Mouse (Mus musculus): Measurements from ENCODE around the gene Psme1.

Gene Psme1

DNA sequence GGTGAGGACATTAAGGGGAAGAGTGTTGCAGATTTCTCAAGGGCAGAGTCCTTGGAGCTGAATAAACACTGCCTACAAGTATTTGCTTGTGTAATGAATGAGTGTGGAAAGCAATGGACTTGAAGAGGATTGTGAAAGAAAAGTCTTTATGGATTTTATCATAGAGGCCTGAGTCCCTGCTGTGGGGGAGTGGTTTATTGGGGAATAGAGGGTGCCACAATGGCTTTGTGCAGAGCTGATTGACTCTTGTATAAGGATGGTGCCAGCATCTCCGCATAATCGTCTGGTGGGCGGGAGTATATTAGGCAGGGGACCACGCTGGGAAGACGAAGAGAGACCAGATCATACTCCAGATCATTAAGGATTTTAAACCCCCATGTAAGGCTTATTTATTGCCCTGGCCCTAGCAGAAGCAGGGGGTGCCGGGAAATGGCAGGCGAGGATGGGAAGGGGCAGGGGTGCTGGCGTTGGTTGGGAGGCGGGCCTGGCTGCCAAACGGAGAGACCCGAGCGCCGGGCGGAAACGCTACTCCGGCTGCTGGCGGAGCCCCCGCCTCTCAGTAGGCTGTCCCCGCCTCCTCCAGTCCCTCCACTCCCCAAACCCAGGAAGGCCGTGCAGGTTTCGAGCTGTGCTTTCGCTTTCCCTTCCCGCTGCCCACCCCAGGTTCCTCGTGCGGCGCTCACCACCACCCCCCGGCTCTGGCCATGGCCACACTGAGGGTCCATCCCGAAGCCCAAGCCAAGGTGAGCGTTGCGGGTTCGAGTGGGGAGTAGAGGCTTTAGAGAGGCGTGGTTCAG is at the start of gene Psme1:
TSS of gene Psme1 (plus strand) at position 253 of the 797 bp plus-strand sequence.
- DNase-seq (ENCODE audit: low read depth): peak; percentile 40

DNA sequence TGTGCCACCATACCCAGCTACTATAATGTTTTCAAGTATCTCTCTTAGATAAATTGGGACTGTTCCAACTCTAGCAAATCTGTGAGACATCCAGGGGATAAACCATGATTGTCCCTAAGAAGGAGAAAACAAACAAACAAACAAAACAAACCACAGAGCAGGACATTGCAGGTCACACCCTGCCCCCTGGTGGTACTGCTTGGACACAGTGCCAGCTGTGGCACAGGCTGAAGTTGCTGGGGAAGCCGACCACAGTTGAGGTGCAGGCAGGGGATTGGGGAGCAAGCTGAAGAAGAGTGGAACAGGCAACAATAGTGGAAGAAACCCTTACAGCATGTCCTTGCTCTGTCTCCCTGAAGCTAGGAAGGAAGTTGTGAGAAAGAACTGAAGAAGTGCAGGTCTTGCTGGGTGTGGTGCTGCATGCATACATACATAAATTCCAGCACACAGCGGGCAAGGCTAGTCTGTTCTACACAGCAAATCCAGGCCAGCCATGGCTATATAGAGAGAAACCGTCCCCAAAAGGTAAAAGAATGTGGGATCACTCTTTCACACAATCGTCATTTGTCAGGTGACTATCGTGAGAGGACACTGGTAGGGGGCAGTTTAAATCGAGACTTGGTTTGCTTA is 41.7 kb upstream of the Psme1 start:
- peak; percentile 40 for DNase-seq (ENCODE audit: low read depth)

DNA sequence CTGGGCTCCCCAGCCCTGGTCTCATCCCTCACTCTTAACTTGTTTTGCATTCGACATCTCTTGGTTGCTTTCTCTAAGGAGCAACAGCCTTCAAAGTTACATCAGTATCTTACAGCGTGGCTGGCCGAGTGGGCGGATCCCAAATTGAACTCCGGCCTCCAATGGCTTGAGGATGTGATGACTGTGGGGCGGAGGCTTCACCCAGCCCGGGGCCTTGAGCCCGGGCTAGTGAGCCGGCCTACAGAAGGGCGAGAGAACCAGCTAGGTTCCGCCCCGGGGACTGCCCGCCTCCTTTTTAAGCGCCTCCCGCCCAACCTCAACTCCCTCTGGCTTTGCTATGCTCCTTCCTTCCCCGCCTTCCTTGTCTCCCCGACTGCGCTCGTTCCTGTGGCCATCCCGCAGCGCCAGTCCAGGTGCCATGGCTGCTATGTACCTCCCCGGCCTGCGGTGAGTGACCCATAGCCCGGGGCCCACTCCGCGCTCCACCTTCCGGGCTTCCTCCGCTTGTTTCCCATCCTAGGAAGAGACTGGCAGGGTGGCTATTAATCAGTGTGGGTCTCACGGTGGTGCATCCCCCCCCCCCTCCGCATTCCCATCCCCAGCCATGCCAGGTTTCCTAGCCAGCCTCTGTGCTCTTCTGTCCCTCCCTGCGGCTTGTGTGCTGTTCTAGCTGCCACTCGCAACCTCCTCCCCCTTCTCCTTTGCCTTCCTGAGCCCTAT is 37.7 kb upstream of the Psme1 start, which contains the start of gene Pck2:
TSS of gene Pck2 (plus strand) at position 200 of the 720 bp plus-strand sequence.
- DNase-seq (ENCODE audit: low read depth): peak; percentile 89

DNA sequence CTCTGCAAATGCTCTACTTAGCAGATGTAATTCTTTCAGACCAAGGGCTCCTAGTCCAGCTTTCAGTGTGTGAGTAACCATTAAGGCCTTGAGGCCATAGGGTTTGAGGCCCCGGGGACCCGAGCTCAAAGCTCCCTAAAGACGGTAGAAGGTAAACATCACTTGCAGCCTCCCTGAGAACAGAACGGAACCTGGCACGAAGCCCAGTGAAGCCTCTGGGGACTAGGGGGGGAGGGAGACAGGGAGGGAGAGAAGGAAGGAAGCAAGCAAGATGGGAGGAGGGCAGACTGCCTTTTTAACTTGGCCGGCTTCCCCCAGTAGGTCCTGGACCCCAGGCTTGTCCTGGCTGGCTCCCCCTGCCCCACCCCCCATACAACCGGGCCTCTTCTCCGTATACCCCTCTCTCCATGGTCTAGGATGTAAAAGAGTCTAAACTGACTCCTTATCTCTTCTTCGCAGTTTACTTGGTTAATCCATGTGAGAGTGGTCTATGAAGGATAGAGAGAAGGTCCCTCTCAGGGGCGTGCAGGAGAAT is 37.1 kb upstream of the Psme1 start:
- DNase-seq (ENCODE audit: low read depth): peak; percentile 65

DNA sequence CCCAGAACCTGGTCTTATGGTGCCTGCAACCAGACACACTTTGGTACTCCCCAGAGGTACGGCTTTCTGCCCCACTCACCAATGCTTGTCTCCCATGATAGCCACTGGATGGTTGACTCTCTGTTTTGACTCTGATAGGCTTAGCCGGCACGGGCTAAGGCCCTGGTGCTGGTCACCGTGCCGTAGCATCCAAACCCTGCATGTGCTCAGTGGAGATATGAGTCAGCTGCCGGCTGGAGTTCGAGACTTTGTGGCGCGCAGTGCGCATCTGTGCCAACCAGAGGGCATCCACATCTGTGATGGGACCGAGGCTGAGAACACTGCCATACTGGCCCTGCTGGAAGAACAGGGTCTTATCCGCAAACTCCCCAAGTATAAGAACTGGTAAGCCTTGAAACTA is 35.7 kb upstream of the Psme1 start:
- DNase-seq (ENCODE audit: low read depth): no peak

DNA sequence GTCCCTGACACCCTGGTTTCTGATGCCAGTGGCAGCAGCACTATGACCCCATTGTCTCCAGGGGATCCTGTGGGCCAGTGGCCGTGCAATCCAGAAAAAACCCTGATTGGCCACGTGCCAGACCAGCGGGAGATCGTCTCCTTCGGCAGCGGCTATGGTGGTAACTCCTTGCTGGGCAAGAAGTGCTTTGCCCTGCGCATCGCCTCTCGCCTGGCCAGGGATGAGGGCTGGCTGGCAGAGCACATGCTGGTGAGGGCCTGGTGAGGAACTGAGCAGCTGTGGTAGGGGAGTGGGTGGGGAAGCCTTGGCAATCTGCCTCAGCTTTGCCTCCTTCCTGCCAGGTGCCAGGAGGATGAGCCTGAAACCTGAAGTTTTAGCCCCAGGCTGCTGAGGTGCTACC is 33.6 kb upstream of the Psme1 start:
- DNase-seq (ENCODE audit: low read depth): no peak

DNA sequence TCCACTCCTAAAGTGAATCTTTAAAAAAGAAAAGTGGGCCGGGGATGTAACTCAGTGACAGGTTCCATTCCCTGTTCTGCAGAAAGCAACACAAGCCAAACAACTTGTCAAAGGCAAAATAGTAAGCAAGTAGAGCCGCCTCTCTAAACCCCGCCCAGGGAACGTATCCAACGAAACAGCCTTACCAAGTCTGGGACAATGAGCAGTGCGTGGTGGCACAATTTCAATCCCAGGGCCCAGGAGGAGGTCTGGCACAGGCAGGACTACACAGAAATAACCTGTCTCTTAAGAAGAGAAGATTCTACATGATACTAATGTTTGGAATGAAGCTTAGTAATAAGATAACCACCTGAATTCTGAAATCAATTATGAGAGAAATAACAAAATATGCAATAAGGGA is 27.7 kb upstream of the Psme1 start:
- DNase-seq (ENCODE audit: low read depth): no peak

DNA sequence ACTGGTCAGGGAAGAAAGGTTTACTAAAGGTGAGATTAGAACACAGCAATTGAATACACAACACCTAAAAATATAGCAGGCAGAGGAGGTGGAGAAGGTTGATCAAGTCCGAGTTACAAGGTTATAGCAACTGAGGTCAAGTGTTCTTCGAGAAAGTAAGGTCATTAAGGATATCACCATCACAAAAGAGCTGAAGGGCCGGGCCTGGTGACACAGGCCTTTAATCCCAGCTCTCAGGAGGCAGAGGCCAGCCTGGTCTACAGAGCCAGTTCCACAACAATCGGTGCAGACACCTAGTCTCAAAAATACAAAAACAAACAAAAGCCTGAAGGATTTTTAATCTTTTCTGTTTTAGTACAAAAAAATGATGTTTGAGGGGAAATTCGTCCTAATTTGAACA is 26.6 kb upstream of the Psme1 start:
- no peak for DNase-seq (ENCODE audit: low read depth)

DNA sequence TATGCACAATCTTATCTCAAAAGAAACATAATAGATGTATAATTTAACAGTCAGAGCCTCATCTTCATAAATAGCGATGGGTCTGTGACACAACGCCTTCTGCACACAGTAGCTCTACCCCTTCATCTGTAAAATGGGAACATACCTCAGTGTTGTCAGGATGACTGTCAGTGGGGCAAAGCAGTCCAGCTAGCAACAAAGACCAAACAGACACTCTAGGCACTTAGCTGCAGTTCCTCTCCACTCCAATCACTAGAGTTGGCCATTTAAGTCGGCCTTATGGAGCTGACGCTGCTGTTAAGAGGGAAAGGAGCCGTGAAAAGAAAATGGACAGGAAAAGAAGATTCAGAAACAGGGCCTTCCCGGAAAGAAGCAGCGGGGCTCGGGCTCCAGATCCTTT is 26.1 kb upstream of the Psme1 start:
- DNase-seq (ENCODE audit: low read depth): no peak

DNA sequence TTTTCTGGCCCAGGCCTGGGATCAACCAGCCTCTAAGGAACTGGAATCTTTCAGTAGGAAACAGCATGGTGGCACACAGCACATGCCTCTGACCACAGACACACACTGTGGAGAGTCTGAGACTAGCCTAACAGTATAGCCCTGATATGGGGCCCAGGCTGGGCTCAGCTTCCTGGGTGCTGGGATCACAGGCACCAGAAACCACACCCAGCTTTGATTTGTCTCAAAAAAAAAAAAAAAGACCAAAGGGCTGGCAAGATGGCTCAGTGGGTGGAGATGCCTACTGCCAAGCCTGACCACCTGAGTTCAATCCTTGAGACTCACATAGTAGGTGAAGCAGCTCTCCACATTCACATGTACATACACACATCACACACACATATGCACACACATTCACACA is 23.3 kb upstream of the Psme1 start:
- no peak for DNase-seq (ENCODE audit: low read depth)

DNA sequence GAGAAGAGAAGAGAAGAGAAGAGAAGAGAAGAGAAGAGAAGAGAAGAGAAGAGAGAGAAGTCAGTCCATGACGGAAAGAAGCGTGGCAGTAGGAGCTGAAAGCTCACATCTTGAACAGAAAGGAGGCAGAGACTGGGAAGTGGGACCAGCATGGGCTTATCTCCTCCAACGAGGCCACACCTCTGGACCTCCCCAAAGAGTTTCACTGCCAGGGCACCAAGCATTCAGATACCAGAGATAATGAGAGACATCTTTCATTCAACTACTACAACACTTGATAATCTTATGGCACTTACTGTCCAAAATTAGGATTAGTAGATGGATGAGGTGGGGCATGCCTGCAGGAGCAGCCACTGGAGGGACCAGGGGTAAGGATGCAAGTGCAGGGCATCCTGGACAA is 22.1 kb upstream of the Psme1 start:
- no peak for DNase-seq (ENCODE audit: low read depth)

DNA sequence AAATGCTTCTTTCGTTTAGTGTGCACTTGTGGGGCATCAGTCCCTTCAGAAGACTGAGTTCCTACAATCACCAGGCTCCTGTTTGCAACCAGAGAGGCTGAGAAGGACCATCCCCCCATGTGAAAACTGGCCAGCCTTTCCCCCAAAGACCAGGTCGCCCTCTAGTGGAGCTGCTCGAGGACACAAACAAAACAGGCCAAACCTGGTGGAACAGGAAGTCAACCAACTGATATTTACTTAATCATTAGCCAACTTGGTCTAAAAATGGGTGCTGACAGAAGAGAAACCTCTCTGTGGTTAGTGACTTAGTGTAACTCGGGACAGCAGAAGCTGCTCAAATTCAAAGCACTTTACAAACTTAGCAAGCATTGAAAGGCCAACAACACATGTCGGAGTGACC is 20.9 kb upstream of the Psme1 start:
- DNase-seq (ENCODE audit: low read depth): peak; percentile 70

DNA sequence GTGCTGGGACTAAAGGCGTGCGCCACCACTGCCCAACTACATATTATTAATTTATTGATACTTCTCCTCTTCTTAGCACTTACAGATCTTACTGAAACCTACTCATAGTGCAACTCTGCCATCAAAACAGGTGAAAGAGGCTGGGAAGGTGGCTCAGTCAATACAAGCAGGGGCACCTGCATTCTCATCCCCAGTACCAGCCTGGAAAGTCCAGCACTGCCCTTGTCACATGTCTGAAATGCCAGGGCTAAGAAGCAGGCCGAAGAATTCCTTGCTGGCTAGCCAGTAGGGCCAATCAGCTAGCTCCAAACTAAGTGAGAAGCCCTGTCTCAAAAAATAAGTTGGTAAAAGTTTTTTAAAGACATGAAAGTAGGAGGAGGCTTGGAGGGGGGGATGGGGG is 20.3 kb upstream of the Psme1 start:
- DNase-seq (ENCODE audit: low read depth): no peak

DNA sequence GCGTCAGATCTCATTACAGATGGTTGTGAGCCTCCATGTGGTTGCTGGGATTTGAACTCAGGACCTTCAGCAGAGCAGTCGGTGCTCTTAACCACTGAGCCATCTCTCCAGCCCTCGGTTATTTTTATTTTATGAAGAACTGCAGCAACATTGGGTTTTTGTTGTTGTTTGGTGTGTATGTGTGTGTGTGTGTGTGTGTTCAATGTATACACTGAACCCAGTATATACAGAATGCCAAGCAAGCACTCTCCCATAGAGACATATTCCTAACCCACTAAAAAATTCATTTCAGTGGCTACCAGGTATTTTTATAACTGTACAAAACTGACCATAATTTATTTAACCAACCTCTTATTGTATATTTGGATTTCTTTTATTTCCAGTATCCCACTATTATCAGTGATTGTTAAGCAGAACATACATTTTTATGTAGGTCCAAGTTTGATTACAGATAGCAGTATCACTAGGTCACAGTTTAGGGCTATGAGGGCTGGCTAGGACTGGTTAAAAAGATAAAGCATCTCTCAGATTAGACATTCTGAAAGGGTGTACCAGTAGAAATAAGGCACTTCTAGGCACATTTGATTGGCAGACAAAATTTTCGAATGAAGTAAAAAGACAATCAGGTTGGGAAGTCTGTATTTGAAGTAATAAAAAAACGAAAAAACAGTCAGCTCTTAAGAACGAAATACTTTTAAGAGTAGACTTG is 19.0 kb upstream of the Psme1 start:
- DNase-seq (ENCODE audit: low read depth): peak; percentile 70

DNA sequence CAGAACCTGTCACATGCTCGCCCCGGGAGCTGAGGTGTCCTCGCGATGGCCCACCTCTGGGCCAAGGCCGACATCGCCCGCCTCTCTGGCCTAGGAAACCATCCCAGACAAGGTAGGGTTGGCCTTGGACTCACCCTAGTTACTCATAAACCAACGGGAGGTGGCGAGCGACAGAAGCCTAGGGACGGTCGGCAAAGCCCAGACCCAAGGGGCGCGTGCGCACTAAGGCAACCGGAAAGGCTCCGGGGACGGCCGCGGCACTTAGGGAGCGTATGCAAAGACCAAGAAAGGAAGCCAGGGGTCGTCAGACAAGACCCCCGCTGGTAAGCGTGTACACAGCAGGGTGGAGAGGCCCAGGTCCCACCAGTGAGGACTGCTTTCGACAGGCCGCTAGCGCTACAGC is 18.1 kb upstream of the Psme1 start, which contains the start of gene Dcaf11:
TSS of gene Dcaf11 (plus strand) at position 208 of the 403 bp plus-strand sequence.
- peak; percentile 78 for DNase-seq (ENCODE audit: low read depth)

DNA sequence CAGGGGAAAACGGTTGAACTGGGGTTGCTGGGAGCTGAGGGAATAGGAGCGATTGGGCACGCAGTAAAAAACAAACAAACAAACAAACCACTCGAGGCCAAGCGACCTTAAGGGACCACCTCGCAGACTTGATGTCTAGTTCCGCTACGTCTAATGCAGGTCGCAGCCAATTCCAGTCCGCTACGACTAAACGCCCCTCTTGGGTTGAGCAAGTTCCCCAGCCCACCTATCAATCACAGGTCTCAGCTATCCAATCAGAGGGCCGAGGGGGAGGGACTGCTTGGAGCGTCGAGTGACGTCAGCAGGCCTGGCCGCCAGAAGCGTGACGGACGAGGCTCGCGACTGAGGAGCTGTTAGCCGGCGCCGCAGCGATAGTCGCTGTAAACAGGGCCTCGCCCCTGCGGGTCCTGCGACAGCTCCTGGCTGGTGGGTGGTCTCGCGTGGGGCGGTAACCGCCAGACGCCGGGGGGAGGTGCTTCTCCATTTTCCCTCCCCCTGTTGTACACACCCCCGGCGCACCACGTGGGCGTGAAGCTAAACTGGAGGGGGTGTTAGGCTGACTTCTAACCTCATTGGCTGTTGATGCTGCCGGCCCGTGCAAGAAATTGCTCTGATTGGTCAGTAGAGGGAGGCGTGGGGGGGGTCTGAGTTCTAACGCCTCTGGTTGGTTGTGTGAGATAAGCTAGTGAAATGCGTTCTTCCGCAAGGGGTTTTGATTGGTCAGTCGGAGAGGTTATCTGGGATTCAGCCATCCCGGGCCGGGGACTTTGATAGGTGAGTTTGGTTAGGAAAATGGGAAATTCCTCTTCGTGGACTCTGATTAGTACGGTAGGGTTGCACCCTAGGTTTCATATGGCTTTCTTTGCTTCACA is 17.5 kb upstream of the Psme1 start, which contains the start of gene A730061H03Rik:
TSS of gene A730061H03Rik (minus strand) at position 205 of the 872 bp plus-strand sequence.
- DNase-seq (ENCODE audit: low read depth): peak; percentile 98

DNA sequence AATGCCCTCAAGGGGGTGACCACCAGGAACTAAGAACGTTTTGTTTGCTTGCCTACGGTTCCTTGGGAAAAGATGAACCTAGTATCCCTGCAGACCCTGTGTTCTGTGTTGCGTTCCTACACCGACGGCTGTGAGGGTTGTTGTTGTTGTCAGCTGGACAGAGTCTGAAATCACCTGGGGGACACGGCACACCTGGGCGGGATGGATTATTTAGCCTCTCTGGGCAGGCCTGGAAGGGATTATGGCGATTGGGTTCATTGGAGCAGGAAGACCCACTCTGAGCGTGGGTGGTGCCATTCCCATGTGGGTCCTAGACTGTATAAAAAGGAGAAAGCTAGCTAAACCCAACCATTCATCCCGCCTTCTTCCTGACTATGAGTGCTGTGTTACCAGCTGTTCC is 16.1 kb upstream of the Psme1 start:
- DNase-seq (ENCODE audit: low read depth): no peak

DNA sequence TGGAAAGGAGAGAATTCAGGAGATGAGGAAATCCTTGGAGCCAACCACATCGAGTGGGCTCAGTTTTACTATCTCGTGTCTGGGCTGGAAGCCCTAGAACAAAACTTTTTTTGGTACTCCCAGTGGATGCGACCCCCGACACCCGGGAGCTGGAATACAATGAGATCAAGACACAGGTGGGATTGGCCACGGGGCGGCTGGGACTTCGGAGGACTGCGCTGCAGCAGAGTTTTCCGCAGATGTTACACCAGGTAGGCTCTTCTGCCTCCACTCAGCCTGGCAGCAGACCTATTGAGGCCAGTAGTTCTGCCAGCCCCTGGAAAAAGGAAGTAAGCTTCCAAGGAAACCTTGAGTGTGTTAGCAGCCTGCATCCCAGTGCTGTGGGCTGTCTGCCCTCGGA is 14.7 kb upstream of the Psme1 start:
- DNase-seq (ENCODE audit: low read depth): no peak

DNA sequence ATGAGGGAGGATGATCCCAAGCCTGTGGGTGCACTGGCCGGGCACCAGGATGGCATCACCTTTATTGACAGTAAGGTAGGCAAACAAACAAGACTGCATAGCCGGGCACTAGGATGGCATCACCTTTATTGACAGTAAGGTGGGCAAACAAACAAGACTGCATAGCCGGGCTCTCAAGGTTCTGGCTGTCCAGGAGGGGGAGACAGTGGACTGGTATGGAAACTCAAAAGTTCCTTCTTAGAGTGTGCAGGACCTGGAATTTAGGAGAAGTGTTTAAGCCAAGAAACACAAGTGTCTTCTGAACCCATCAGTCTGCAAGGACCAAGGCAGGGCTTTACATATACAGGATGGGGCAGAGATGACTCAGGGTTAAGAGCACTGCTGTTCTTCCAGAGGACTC is 12.2 kb upstream of the Psme1 start:
- no peak for DNase-seq (ENCODE audit: low read depth)

DNA sequence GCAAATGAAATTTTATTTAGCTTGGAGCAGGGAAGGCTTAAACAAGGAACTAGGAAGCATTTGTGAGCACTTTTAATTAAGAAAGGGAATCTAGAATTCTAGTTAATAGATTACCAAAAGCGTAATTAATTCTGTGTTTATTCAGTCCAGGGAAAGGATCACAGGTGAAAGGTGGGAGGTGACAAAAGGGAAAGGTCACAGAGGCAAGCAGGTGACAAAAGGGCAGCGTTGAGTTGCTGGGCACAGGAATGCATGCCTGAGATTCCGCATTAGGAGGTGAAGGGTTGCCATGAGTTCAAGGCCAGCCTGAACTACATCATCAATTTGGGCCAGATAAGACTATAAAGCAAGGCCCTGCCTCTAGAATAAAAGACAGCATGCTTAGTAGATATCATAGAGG is 10.4 kb upstream of the Psme1 start:
- DNase-seq (ENCODE audit: low read depth): no peak

DNA sequence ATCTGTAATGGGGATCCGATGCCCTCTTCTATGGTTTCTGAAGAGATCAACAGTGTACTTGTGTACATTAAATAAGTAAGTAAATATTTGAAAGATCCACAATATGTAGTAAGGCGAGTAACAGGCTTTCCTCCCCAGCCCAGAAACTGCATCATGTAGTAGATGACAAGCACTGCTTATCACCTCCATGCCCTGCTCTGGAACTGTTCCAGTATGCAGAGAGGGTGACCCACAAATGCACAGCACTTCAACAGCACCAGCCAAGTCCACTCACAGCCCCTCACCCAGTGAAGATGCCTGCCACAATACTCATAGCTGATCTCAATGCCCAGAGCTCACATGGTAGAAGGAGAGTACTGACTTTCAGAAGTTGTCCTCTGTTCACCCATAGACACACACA is 7.3 kb upstream of the Psme1 start:
- no peak for DNase-seq (ENCODE audit: low read depth)

Data from c-Kit-positive CD71-positive TER-119-negative erythroid progenitor cells, embryonic 14.5 days (primary cell).